Mouse (Mus musculus) natural killer cell, adult 2 months (primary cell): ENCODE results near the gene Tmsb10.

ENCODE experiments used
- DNase-seq, 2 experiments: peaks; one replicate each; pipeline ENCODE4 v3.0.0; 2022; ENCODE audit warnings: low spot score in 2 of 2

Tmsb10 gene

DNA sequence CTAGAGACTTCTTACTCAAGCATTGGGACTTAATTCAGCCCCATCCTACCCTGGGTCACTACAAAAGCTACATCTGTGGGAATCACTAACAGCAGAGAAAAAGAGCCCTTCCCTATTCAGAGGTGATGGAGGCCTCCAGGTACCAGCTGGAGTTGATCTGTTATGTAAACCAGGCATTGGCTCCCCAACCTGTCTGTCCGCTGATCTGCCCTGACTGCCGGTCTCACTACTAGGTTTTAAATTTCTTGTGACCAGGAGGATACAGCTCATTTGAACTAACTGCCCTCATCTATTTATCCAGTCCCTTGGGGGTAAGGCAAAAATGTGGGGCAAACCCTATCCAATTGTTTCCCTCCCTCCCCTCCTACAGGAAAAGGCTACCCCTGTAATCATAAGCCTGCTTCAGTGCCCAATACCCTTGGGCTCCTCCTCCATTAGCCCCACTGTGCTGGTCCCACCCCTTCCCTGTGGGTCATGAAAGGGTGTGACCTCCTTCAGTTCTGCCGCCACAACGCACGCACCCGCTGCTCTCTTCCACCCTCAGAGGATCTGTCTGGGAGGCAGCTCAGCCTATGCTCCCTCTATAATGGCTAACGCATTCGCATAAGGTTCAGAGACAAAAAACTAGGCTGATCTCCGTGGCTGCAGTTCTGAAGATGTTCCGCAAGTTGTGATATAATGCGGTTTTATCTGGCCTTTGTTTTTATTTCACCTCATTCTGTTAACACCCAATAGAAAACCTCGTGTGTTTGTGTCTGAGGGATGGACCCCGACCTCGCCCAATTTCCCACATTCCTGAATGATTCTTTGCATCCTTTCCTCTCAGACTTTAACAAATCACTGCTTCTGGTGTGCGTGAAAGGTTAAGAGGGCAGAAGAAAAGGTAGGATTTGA is 2.1 kb downstream of the Tmsb10 start:
- peak; percentile 79 to 80 for DNase-seq

DNA sequence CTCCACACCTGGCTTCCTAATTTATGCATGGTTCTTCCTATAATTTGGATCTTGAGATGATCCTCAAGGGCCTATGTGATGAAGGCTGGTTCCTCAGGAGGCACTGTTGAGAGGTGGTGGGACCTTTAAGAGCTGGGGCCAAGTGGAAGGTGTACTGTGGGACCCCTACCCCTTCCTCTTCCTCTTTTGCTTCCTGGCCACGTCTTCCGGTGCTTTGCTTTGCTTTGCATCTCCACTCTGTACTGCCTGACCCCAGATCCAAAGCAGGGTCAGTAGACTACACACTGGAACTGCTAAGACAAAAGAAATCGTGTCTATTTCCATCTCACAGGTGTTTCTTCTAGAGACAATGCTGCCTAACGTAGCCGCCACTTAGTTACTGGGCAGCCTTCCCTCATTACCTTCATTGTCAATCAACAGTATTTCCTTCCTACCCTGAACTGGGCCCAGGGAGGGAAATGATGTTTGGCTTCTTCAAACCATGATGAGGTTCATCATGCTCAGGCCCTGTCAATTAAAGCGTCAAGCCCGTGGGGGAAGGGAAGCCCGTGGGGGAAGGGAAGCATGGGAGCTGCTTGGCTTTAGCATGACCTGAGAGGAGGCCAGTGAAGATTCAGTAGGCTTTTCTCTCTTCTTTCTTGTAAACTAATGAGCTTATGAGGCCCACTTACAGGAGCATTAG is 2.9 kb downstream of the Tmsb10 start:
- DNase-seq: peak in 1 of 2 experiments; percentile 24

DNA sequence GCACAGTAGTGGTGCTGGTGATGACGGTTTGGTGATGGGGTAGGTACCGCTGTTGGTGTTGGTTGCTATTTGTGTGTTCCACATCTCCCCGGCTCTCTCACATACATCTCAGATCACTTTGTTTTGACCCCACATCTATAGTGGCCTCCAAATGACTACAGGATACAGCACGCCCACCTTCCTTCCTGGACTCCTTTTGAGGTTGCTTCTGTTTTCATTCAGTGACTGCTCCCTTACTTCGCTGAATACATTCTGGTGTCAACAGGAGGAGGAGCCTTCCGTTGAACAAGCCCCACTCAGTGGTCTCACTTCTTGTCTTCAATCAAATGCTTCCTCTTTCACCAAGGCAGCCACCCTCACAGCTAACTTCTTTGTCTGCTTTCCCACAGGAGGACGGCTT is 3.8 kb downstream of the Tmsb10 start:
- peak; percentile 40 to 71 for DNase-seq

DNA sequence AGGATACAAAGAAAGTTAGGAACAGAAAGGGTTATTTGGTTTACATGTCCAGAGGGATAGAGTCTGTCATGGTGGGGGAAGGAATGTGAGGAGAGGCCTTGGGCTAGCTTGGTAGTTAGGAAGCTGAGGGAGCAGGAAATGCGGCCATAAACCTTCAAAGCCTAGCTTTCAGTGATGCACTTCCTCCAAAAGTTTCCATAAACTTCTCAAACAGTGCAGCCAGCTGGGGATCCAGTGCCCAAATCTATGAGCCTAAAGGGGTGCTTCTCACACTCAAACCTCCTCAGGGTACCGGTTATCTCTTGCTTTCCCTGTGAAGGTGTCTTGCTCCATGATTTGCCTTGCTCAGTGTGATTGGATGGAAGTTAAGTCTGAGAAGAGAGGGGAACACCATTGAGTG is 5.6 kb downstream of the Tmsb10 start:
- no peak for DNase-seq

DNA sequence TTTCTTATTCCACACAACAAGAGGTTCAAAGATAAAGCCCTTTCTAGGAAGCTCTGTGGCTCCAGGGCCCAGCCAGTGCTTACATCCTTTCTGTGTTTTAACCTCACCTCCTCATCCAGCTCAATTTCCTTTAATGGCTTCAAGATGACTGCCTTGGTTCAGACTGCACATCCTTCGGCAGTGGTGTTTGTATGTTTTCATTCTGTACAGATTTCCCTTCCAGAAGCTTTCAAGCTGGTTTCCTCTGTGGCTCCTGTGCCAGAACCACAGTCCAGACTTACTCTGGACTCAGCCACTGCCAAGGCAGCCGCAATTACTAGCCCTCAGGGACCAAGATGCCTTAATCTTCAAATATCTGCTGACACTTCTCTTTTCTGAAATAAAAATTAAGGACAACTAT is 6.3 kb downstream of the Tmsb10 start:
- no peak for DNase-seq

DNA sequence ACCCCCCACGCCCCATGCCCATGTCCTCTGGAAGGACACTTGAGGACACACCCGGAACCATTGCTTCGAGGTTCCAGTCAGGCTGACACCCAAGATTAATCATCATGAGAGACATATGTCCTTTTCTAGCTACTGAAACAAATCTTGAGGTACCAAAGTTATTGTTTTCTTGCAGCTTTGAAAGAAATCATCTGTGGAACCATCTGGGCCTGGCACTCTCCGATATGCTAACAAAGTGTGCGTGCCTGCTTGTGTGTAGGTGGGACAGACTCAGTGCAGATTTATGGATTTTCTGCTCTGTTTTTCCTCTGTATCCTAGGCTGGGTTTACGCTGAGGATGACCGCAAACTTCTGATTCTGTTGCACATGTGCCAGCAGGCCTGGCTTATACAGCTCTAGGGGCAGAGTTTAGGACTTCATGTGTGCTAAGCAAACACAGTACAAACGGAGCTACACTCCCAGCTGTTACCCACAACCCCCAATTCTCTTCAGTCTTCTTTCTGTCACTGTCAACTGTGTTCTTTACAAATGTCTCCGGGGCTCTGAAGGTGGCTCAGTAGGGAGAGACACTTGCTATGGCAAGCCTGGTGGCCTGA is 9.3 kb downstream of the Tmsb10 start:
- DNase-seq: no peak

DNA sequence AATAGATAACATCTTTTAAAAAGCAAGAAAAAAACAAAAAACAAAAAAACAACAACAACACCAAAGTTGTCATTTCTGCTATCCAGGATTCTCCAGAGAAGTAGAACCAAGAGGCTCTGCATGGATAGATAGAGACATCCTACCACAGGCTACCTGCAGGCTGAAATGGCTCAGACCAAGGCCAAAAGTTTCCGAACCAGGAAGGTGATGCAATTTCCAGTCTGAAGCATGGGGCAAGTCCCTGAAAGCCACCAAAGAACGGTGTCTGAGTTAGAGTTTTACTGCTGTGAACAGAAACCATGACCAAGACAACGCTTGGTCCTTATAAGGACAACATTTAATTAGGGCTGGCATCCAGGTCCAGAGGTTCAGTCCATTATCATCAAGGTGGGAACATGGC is 10.2 kb downstream of the Tmsb10 start:
- no peak for DNase-seq

DNA sequence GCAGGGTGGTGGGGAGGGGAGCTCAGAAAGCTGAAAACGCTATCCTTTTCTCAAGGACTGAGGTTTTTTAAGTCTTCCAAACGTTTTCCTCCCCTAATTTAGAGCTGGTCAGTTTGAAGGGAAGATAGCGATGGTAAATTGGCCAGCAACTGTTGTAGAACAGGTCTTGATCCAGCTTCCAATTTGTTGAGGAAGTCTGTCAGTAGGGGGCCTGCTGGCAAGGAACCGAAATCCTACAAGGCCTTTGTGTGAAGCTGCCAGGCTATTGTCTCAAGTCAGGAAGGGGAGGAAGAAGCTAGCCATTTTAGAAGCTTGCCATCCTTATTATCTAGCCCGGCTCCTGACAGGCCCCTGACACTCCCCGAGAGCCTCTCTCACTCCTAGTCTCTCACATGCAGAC is 10.6 kb downstream of the Tmsb10 start:
- no peak for DNase-seq

DNA sequence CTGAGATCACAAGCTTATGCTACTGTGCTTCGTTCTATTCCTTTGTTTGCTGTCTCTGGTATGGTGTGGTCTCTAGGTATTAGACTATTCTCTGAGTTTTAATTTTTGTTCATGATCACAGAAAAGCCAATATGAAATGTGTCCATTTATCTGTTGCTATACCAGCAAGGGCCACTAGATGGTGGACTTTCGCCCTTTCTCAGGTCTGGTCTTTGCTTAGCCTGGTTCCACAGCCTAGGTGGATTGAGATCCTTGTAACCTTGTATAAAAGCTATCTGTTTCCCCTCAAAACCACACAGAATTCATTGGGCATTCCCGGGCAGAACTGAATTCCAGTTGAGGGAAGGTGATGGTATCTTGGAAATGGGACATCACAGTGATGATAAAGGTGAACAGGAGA is 18.1 kb downstream of the Tmsb10 start:
- DNase-seq: peak; percentile 74 to 80

DNA sequence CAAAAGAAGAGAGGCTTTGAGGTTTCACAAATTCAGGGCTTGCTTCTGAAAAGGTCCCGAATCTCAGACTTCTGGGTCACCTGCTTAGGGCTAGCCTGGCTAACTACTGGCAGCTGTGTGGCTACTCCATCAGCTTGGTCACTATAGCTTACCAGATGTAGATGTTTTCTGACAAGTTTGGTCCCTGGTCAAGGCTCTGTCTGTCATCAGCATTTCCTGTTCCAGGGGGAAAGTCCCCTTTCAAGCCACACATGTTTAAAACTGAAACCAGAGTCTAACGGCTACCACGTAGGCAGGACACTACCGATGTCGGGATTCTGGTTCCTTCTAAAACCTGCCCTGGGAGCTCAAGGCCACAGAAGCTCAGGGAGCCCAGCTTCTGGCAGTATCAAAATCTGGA is 20.7 kb downstream of the Tmsb10 start:
- peak; percentile 77 to 88 for DNase-seq

DNA sequence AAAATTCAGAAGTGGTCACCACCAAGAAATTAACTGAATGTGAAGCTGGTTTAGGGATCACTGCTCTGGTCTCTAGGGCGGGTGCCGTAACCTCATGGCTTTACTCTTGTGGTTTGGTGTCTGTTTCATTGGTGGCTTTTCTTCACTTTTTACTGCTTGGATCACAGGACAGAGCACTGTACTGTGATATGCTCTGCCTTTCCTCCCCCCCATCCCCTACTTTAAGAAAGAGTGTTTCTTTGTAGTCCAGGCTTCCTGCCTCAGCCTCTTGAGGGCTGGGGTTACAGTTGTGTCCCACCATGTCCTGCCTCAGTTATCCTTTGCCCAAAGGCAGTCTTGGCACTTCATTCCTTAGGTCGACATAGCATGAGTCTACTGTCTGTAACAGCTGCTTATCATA is 21.1 kb downstream of the Tmsb10 start:
- peak; percentile 43 to 68 for DNase-seq

DNA sequence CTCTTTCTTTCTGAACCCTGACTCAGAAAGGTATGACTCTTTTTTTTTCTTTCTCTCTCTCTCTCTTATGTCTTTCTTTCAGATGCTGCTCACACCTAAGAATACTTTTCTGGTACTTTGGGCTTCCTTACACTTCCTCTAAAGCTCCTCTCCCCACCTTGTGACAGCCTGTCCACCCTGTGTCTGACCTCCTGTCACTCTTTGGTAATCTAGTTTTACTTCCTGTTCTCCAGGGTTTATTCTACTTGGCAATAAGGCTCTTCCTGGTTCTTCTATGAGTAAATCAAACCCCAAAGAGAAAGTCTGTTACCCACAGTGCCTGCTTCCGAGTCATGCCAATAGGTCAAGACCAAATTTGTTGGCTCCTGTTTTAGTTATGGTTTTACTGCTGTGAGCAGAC is 25.6 kb downstream of the Tmsb10 start:
- no peak for DNase-seq

DNA sequence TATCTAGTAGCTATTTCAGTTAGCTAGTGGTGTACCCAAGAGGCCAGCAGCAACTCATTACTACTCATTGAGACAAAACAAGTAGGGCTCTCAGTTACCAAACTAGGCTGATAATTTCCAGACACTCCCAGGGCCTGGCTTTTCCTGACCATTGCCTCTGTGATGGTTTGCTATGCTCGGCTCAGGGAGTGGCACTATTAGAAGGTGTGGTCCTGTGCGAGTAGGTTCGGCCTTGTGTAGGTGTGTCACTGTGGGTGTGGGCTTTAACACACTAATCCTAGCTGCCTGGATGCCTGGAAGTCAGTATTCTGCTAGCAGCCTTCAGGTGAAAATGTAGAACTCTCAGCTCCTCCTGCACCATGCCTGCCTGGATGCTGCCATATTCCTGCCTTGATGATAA is 27.0 kb downstream of the Tmsb10 start:
- no peak for DNase-seq

DNA sequence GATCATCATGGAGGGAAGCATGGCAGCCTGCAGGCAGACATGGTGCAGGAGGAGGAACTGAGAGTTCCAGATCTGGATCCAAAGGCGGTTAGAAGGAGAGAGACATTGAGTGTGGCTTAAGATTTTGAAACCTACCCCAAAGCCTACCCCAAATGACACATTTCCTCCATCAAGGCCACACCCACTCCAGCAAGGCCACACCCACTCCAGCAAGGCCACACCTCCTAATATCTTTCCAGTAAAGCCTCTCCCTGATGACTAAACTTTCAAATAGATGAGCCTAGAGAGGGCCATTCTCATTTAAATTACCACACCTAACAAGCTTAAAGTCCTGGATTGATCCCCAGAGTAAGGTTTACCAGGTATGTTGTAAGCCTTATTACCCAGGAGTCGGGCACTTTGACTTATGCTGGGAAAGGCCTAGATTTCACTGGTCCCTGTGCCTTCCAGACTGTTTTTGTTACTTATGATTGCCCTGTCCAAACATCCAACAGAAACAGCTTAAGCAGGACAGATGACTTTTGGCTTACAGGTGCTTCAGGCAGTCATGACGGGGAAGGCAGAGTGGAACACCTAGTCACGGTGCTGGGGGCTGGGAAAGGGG is 28.7 kb downstream of the Tmsb10 start:
- DNase-seq: peak; percentile 34 to 40

DNA sequence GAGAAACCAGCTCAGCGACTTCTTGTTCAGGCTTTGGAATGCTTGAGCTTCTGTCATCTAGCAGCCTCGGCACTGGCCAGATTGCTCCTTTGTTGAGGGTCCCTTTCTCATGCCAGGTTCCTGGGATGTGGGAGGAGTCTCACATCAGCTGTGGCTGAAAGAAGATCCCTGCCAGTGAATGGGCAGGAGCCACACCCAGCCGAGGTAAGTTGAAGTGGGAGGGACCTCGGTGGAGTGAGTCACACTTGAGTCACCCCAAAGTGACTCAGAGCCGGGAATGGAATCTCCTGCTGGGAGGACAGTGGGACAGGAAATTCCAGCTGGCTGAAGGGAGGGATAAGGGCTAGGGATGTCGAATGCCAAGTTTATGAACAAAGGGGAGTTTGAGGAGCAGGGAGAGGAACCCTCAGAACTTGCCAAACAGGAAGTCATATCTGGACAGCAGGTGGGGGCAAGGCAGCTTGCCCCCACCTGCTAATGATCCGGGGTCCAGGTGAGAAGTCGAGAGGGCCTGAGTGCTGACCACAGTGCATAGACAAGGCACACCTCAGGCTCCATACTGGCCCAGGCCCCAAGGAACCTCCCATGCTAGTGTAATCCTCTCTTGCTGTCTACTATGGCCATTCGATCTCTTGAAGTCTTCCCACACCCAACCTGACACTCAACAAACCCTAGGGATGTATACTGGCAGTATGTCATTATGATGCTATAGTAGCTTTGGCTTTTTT is 31.6 kb downstream of the Tmsb10 start:
- no peak for DNase-seq

DNA sequence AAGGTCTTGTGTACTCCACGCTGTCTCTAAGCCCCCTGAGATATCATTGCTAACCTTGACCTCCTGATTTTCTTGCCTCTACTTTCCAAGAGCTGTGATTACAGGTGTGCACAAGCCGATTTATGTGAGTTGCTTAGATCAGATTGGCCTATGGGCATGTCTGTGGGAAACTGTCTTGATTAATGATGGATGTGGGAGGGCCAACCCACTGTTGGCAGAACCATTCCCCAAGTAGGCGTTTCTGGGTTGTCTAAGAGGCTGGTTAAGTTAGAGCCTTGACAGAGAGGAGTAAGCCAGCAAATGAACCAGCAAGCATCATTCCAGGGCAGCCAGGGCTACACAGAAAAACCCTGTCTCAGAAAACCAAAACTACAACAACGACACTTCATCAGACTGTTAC is 32.5 kb downstream of the Tmsb10 start:
- DNase-seq: no peak

DNA sequence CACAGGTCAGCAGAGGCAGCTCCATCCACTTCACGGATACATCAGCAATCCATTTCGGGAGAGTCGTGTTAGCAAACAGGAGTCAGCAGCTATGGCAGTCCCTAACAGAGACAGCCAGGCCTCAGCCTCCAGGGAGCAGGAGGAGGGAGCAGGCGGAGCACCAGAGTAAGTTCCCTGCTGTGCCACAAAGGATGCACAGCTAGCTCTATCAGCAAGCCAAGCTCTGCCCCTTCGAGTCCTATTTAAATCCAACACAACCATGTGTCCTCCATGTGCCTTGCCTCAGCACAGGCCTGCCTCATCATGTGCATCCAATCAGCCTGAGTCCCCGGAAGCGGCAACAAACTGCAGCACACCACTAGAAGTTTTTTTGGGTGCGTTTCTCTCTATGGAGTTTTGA is 35.2 kb downstream of the Tmsb10 start:
- no peak for DNase-seq

DNA sequence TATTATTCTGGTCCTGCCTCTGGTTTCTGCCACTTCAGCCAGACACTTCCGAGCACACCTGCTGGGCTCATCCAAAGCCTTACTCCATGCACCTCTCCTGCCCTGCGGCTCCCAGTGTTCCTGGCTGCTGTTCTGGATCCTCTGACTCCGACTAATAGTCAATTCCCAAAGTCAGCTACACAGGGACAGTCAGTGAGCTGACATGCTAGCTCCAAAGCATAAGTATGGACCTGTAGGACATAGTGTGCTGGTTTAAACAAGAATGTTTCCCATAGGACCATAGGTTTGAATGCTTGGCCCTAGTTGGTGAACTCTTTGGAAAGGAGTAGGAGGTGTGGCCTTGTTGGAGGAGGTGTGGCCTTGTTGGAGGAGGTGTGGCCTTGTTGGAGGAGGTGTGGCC is 37.5 kb downstream of the Tmsb10 start:
- DNase-seq: no peak

DNA sequence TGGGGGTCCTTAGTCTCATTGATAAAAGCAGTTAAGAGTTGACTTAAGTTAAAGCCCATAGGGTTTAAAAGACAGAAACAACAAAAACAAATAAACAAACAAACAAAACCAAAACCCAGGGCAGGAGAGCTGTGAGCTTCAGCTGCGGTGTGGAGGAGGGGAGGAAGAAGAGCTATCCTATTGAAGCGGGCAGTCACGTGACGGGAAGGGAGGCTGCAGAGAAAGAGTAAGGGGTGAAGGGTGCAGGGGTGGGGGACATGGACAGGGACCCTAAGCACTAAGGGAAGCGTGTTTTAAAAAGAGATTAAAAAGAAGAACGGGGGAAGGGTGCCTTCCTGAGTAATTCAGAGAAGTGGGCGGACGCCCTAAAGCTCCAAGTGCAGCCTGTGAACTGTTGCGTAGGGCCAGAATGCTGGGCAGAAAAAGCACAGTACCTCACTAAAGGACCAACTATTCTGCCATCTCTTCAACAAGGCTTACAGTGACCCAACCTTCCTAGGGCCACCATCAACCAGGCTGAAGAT is 40.0 kb downstream of the Tmsb10 start:
- no peak for DNase-seq

DNA sequence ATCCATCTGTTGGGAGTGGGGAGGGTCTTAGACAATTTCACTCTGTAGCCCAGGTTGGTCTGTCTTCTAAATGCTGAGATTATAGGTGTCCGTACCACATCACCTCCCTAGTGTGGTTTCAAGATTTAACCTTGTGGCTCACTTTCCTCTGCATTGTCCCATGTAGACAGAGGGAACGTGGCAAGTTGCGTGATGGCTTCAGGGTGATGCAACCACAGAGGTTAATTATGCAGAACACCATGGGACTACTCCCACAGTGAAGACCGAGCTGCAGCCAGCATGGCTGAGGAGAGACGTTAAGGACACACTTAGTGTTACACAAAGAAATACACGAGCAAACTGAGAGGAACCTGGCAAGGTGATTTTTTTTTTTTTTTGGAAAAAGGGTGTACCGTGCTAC is 42.2 kb downstream of the Tmsb10 start:
- no peak for DNase-seq

DNA sequence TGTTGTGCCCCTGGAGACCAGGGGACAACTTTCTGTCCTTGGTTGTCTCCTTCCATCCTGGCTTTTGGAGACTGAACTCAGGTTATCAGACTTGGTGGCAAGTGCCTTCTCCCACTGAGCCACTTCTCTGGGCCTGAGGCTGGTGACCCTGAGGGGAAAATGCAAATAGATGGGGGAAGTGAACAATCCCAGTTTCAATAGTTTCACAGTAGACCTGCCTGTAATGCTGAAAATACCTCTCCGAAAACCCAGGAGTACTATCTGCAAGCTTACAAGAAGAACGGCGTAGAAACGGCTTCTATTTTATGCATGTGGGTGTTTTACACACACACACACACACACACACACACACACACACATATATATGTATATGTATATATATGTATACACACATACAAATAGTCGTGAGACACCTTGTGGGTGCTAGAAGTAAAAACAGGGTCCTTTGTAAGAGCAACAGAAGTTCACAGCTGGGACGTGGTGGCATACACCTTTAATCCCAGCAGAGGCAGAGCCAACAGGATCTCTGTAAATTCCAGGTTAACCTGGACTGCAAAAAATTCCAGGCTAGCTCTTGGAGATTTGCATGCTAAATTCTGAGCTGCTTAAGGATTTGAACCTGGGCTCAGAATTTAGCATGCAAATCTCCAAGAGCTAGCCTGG is 44.3 kb downstream of the Tmsb10 start:
- DNase-seq: no peak
